Comparison of ENCODE assay signal across 11 mouse cellular contexts in the genomic region with DNA sequence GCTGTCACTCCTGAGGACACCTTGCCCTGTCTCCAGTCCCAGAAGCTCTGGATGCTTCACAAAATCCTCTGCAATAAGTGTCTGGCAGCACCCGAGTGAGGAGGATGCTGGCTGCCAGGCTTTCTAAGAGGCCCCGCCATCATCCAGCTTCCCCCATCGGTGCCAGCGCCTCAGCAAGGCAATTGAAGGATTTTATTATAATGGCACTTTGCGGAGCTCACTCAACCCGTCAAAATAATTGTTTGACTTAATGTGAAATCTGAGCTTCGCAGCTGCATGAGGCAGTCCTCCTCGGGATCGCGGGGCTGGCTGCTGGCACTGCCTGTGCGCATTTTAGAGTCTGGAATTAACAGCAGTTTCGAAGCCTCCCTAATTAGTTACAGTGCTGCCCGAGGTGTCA.
DNase-seq lines count a peak whose midpoint lies in the region; ATAC-seq lines count a peak whose summit lies in the region.
"Had no signal": no experiment of that assay in that cellular context is flagged by ENCODE, and none has a peak within 500 bp of the region (broad histone marks: within the 10 kb centered on the region; RNA-seq: fewer than 3 reads in every experiment).

No protein-coding gene starts in this region.

- 22% methylated on average over 13 of the region's 13 CpGs for WGBS in neural tube, embryonic 12.5 days
- WGBS in hindbrain, embryonic 14.5 days = 23% methylated on average over 13 of the region's 13 CpGs
- 18% methylated on average over 13 of the region's 13 CpGs for WGBS in limb, embryonic 13.5 days
- WGBS in heart, embryonic 10.5 days = 60% methylated on average over 13 of the region's 13 CpGs

- H3K27ac ChIP-seq in neural tube, embryonic 12.5 days = no peak overlapping the region
- H3K27ac ChIP-seq in hindbrain, embryonic 14.5 days = no peak overlapping the region
- no peak overlapping the region for H3K27ac ChIP-seq in limb, embryonic 13.5 days
- H3K27ac ChIP-seq in heart, embryonic 10.5 days = no peak overlapping the region
- H3K27ac ChIP-seq: intestine, embryonic 15.5 days; liver, embryonic 15.5 days; stomach, embryonic 15.5 days had no signal

- ATAC-seq in neural tube, embryonic 12.5 days (ENCODE audit: low FRiP score, low read depth) = no peak
- no peak for ATAC-seq in hindbrain, embryonic 14.5 days (ENCODE audit: low FRiP score)
- no peak; the same call in 1 of the 2 replicates for ATAC-seq in limb, embryonic 13.5 days (ENCODE audit: low FRiP score, low read depth)
- ATAC-seq in erythroblast, adult 5-6 weeks (replicated peaks; ENCODE audit: low FRiP score, poor library complexity, severe bottlenecking) = no peak
- ATAC-seq: intestine, embryonic 15.5 days had no signal

- H3K27me3 ChIP-seq in neural tube, embryonic 12.5 days (replicated peaks) = no peaks in the 10 kb centered on the region
- no peaks in the 10 kb centered on the region for H3K27me3 ChIP-seq in hindbrain, embryonic 14.5 days (ENCODE audit: control insufficient read depth, insufficient read depth, low read length)
- no peaks in the 10 kb centered on the region for H3K27me3 ChIP-seq in limb, embryonic 13.5 days
- no peaks in the 10 kb centered on the region for H3K27me3 ChIP-seq in heart, embryonic 10.5 days (ENCODE audit: insufficient read depth, poor library complexity, severe bottlenecking)
- H3K27me3 ChIP-seq: intestine, embryonic 15.5 days; liver, embryonic 15.5 days; stomach, embryonic 15.5 days had no signal

- no peak for DNase-seq in neural tube, embryonic 10.5 days (ENCODE audit: extremely low spot score, low spot score)
- peak; percentile 60 for DNase-seq in hindbrain, embryonic 14.5 days (ENCODE audit: low spot score)
- DNase-seq in telencephalon, adult 2 months (ENCODE audit: low read depth, low spot score) = peak; percentile 54
- no peak for DNase-seq in heart, postnatal 36 days
- DNase-seq in heart, embryonic 10.5 days (ENCODE audit: low spot score) = no peak

- H3K4me2 ChIP-seq in neural tube, embryonic 12.5 days (replicated peaks) = peak overlapping the region; percentile 36
- H3K4me2 ChIP-seq in hindbrain, embryonic 14.5 days (replicated peaks) = peak overlapping the region; percentile 28
- H3K4me2 ChIP-seq in limb, embryonic 13.5 days (replicated peaks) = peak overlapping the region; percentile 46
- H3K4me2 ChIP-seq: intestine, embryonic 15.5 days; liver, embryonic 15.5 days; stomach, embryonic 15.5 days had no signal

- no peaks in the 10 kb centered on the region for H3K4me1 ChIP-seq in neural tube, embryonic 12.5 days
- 0 out of 2 replicates have a peak, but pooled peaks cover 5% of the 10 kb centered on the region for H3K4me1 ChIP-seq in hindbrain, embryonic 14.5 days (replicated peaks; ENCODE audit: control insufficient read depth, insufficient read depth, low read length)
- H3K4me1 ChIP-seq in limb, embryonic 13.5 days = peaks cover 8% of the 10 kb centered on the region
- H3K4me1 ChIP-seq in heart, embryonic 10.5 days = no peaks in the 10 kb centered on the region
- H3K4me1 ChIP-seq: intestine, embryonic 15.5 days; liver, embryonic 15.5 days; stomach, embryonic 15.5 days had no signal

- H3K36me3 ChIP-seq in neural tube, embryonic 12.5 days = no peaks in the 10 kb centered on the region
- no peaks in the 10 kb centered on the region for H3K36me3 ChIP-seq in hindbrain, embryonic 14.5 days (replicated peaks; ENCODE audit: control insufficient read depth, insufficient read depth)
- H3K36me3 ChIP-seq in limb, embryonic 13.5 days = no peaks in the 10 kb centered on the region
- H3K36me3 ChIP-seq in heart, embryonic 10.5 days = no peaks in the 10 kb centered on the region
- H3K36me3 ChIP-seq: intestine, embryonic 15.5 days; liver, embryonic 15.5 days; stomach, embryonic 15.5 days had no signal

- H3K9me3 ChIP-seq in neural tube, embryonic 12.5 days = peaks cover under 1% of the 10 kb centered on the region; the same call in 1 of the 2 replicates
- H3K9me3 ChIP-seq in hindbrain, embryonic 14.5 days (ENCODE audit: control insufficient read depth, low read length) = no peaks in the 10 kb centered on the region
- H3K9me3 ChIP-seq in limb, embryonic 13.5 days = no peaks in the 10 kb centered on the region
- no peaks in the 10 kb centered on the region for H3K9me3 ChIP-seq in heart, embryonic 10.5 days
- H3K9me3 ChIP-seq: intestine, embryonic 15.5 days; stomach, embryonic 15.5 days had no signal

- H3K9ac ChIP-seq in neural tube, embryonic 12.5 days = no peak overlapping the region
- no peak overlapping the region for H3K9ac ChIP-seq in hindbrain, embryonic 14.5 days
- H3K9ac ChIP-seq in limb, embryonic 13.5 days = no peak overlapping the region
- H3K9ac ChIP-seq: intestine, embryonic 15.5 days; liver, embryonic 15.5 days; stomach, embryonic 15.5 days had no signal

- intact Hi-C loops in heart, postnatal 36 days (cut with DNase I) = no loop called here

- H3K4me3 ChIP-seq in neural tube, embryonic 12.5 days = no peak overlapping the region
- H3K4me3 ChIP-seq in hindbrain, embryonic 14.5 days (replicated peaks; ENCODE audit: low read length) = no peak overlapping the region
- no peak overlapping the region for H3K4me3 ChIP-seq in limb, embryonic 13.5 days
- H3K4me3 ChIP-seq in heart, embryonic 10.5 days = no peak overlapping the region
- H3K4me3 ChIP-seq: intestine, embryonic 15.5 days; liver, embryonic 15.5 days; stomach, embryonic 15.5 days had no signal

Comparison
In these comparisons a context has a peak if more than half of its experiments do, and no peak if none do; other contexts are left out.
1. DNase-seq: peak in hindbrain, embryonic 14.5 days (single experiment) and telencephalon, adult 2 months (single experiment); none in neural tube, embryonic 10.5 days (single experiment), heart, postnatal 36 days (0 of 2) and heart, embryonic 10.5 days (single experiment).
2. Peak in every context shown above with its lines, with median percentiles within 50 percentile points of each other: H3K4me2 ChIP-seq.